Mouse (Mus musculus) urinary bladder, adult 18-20 months (tissue): Measurements from ENCODE around the gene Gm42906.

Experiments used
- DNase-seq, 2 experiments: peaks; one replicate each; pipeline ENCODE4 v3.0.0; 2022; ENCODE audit warnings: low spot score in 2 of 2, mixed read lengths in 2 of 2

Gm42906 gene

GRCm38 (mm10) chr5:151026069-151026468 is 401.9 kb downstream of the Gm42906 start:
- DNase-seq: no peak

DNA sequence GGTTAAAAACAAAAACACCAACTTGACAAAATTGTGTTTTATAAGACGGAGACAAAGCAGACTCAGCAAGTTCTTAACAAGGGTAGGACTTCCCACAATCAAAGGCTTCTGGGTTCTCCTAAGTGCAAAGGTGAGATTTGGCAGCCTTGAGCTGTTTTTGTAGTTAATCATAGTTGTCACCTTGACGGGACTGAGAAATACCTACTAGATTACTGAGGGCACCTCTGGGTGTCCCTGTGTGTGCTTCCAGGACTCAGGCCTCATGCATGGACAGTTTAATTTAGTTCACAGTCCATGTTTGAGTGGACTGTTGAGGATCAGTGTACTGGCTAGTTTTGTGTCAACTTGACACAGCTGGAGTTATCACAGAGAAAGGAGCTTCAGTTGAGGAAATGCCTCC is 403.5 kb downstream of the Gm42906 start:
- no peak for DNase-seq

- no peak for DNase-seq
These were observed 404.5 kb downstream of the Gm42906 start for GRCm38 (mm10) chr5:151023461-151023860.

DNA sequence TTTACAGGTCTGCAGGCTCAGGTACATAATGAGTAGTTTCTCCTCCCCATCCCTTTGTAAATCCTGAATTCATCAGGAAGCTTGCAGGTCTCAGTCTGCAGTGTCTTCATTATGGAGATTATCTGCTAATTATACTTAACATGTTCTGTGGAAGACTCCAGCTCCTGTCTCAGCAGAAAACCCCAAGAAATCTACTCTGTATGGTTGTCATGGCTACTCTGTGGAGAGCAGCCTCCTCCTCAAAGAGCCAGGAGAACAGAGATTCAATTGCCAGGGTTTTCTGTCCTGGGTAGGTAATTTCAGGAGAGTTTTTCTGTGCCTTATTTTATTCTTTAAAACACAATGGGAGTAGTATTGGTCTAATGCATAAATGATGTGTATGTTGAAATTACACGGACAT is 405.0 kb downstream of the Gm42906 start:
- DNase-seq: no peak

- no peak for DNase-seq
These were observed 405.9 kb downstream of the Gm42906 start for GRCm38 (mm10) chr5:151022026-151022425.

GRCm38 (mm10) chr5:151020831-151021230 is 407.1 kb downstream of the Gm42906 start:
- no peak for DNase-seq

- DNase-seq: no peak
These were observed 407.7 kb downstream of the Gm42906 start for GRCm38 (mm10) chr5:151020031-151020820.

DNA sequence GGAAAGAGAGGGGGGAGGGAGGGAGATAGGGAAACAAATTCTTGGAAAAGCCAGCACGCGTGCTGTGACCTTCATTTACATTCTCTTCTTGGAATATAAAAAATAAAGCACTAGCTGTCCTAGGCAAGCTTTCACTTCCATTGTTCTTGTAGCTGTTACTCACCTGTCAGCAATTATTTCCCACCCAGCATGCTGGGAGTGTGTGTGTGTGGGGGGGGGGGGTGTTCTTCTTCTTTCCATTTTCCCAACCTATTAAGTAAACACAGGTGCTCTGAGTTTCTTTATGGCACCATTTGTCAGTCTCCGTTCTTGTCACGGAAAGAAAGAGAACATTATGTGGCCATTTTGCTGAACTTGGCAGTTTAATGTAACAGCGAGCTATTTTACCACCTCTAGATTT is 409.0 kb downstream of the Gm42906 start:
- DNase-seq: no peak

- no peak for DNase-seq
These were observed 409.5 kb downstream of the Gm42906 start for GRCm38 (mm10) chr5:151018450-151018849.
